Mouse (Mus musculus) kidney, embryonic 14.5 days (tissue): ENCODE data around the gene Rhd. TPM values are rescaled to one million over a fixed set of nuclear protein-coding genes. Genes with fewer than 3 reads are reported as not detected.
A peak's percentile ranks its signal among the peaks of the same experiment; 100 is the strongest.

Source experiments
- ATAC-seq: fragments of 200-750 bp; cut with Nextera tagmentation; 2 replicates; pipeline ENCODE4 v1.8.0; 2017; ENCODE audit warnings: moderate number of reproducible peaks, mild to moderate bottlenecking, moderate TSS enrichment, moderate library complexity; ENCODE audit not compliant: low FRiP score, low TSS enrichment
- H3K27ac ChIP-seq: fragments of 300-500 bp; sonication (generic); 2 replicates; pipeline ENCODE4 v1.5.1; 2014; ENCODE audit warnings: low read depth, mild to moderate bottlenecking, low read length, moderate library complexity, mixed read lengths
- H3K27me3 ChIP-seq: fragments of 300-500 bp; sonication (generic); 2 replicates; pipeline ENCODE4 v1.6.1; 2014; ENCODE audit warnings: mild to moderate bottlenecking, low read length; ENCODE audit not compliant: control insufficient read depth, insufficient read depth
- H3K36me3 ChIP-seq: fragments of 300-500 bp; sonication (generic); 2 replicates; pipeline ENCODE4 v1.6.1; 2014; ENCODE audit warnings: low read length, mixed read lengths; ENCODE audit not compliant: control insufficient read depth, insufficient read depth
- H3K4me1 ChIP-seq: fragments of 300-500 bp; sonication (generic); 2 replicates; pipeline ENCODE4 v1.6.1; 2014; ENCODE audit warnings: low read length, mixed read lengths; ENCODE audit not compliant: control insufficient read depth, insufficient read depth
- H3K4me2 ChIP-seq: fragments of 300-500 bp; sonication (generic); replicated peaks from 2 replicates; pipeline ENCODE4 v1.6.1; 2014; ENCODE audit warnings: low read depth, mild to moderate bottlenecking, low read length
- H3K4me3 ChIP-seq: fragments of 300-500 bp; sonication (generic); 2 replicates; pipeline ENCODE4 v1.5.1; 2014; ENCODE audit warnings: mild to moderate bottlenecking, low read length
- H3K9ac ChIP-seq: fragments of 300-500 bp; sonication (generic); 2 replicates; pipeline ENCODE4 v1.6.1; 2014; ENCODE audit warnings: low read depth, mild to moderate bottlenecking, low read length, moderate library complexity
- H3K9me3 ChIP-seq: fragments of 300-500 bp; sonication (generic); 2 replicates; pipeline ENCODE4 v1.6.1; 2016; ENCODE audit warnings: low read length; ENCODE audit not compliant: control insufficient read depth
- WGBS: fragments of 180-500 bp; shearing (Covaris S2); extraction: QIAGEN DNeasy Blood & Tissue Kit; methylation state at CpG from one replicate; pipeline ENCODE4 v1.1.7; 2014; 5-methylcytosine and 5-hydroxymethylcytosine counted together
- polyA plus RNA-seq: library from polyadenylated mRNA; unstranded; fragments of >200 nt; fragmentation: Nextera tagmentation; extraction: Ambion mirVana; gene quantifications from 2 replicates; pipeline ENCODE4 v1.2.1, GENCODE M21; 2014

Gene Rhd
- polyA plus RNA-seq, 1 experiment from 2014 or later: 1.1 TPM

DNA sequence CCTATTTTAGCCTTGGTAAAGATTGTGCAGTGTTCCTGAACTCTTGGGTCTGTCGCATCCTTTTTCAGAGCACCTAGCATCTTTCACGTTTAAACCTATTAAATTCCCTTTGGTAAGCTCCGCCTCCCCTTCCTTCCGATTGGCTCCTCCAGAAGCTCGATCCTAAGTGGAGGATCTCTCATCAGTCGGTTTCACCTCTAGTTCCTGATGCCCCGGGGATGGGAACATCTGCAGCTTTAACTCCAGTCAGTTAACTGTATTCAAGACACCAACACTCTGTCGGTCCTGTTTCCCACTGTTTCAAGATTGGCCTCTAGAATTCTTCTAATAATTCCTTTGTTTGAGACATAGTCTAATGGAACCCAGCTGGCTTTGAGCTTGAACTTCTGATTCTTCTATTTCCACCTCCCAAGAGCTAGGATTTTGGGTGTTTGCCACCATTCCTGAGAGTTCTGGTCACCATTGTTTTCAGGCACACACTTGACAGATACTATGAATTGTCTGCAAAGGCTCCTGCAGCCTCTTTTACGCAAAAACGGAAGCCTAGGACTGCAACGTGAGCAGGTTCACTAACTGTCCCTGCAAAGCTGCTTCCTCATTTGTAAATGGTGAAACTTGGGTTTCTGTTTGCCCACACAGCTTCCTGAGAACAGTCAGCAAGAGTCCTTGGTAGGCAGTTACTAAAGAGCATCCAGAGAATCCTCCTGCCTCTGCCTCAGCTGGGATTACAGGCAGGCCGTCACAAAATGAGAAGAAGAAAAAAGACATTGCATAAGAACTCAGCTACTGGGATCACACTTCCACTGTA is 55.6 kb downstream of the Rhd start:
- no peaks in the 10 kb centered on the region for H3K4me1 ChIP-seq
- no peak overlapping the region for H3K4me2 ChIP-seq
- no peak for ATAC-seq

DNA sequence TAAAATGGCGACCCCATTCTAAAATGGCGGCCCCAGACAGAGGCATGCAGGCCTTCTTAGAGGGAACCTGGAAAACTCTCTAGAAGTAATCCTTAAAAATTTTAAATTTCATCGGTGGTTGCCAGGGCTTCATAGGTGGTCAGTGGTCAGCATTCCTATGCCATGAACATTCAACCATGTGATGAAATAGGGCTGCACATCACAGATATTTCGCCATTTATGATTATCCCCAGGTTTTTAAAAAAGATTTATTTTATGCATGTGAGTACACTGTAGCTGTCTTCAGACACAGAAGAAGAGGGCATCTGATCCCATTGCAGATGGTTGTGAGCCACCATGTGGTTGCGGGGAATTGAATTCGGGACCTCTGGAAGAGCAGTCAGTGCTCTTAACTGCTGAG is 56.3 kb downstream of the Rhd start:
- Histone ChIP-seq H3K4me2 (no peak overlapping the region), H3K4me3 (no peak overlapping the region), H3K4me1 (peaks cover 6% of the 10 kb centered on the region), H3K9me3 (no peaks in the 10 kb centered on the region), H3K9ac (no peak overlapping the region), H3K27ac (no peak overlapping the region), H3K27me3 (no peaks in the 10 kb centered on the region), H3K36me3 (peaks cover 11% of the 10 kb centered on the region)
- 96% methylated on average over 6 of the region's 6 CpGs for WGBS
- ATAC-seq: no peak

More for the DNA sequence above, 55.6 kb downstream of the Rhd start:
- 40% methylated on average over 12 of the region's 12 CpGs for WGBS
- 0 out of 2 replicates have a peak overlapping the region, but pooled peaks have one; percentile 3 for H3K9ac ChIP-seq
- no peaks in the 10 kb centered on the region for H3K27me3 ChIP-seq
- H3K36me3 ChIP-seq: peaks cover 5% of the 10 kb centered on the region; the same call in 1 of the 2 replicates
- H3K4me3 ChIP-seq: no peak overlapping the region
- H3K27ac ChIP-seq: no peak overlapping the region
- no peaks in the 10 kb centered on the region for H3K9me3 ChIP-seq

DNA sequence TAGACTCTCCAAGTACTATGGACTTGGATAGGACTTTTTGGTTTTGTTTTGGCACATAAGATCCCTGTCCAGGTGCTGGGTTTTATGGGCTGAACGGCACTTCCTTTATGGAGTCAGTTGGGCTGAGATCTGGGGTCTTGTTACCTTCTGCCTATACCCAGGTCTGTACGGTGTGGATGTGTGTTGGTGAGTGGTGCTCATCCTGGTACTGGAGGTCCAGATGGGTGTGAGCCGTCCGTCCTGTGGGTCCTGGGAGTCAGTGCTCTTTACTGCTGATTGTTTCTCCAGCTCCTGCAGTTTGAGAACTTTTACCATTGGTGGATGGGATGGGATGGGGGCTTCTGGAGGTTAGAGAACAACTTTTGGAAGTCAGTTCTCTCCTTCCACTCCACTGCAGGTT is 57.4 kb downstream of the Rhd start:
- 87% methylated on average over 4 of the region's 4 CpGs for WGBS
- no peak overlapping the region for H3K4me2 ChIP-seq
- no peak overlapping the region for H3K27ac ChIP-seq
- H3K27me3 ChIP-seq: no peaks in the 10 kb centered on the region
- ATAC-seq: no peak
- H3K36me3 ChIP-seq: peaks cover 22% of the 10 kb centered on the region
- H3K4me3 ChIP-seq: no peak overlapping the region
- no peaks in the 10 kb centered on the region for H3K9me3 ChIP-seq
- peaks cover 12% of the 10 kb centered on the region for H3K4me1 ChIP-seq
- no peak overlapping the region for H3K9ac ChIP-seq

- Histone ChIP-seq H3K4me1 (peaks cover 12% of the 10 kb centered on the region), H3K27ac (peak overlapping the region; percentile 27; the same call in 1 of the 2 replicates), H3K9ac (peak overlapping the region; percentile 51), H3K36me3 (peaks cover 28% of the 10 kb centered on the region), H3K4me2 (peak overlapping the region; percentile 38), H3K9me3 (no peaks in the 10 kb centered on the region), H3K4me3 (peak overlapping the region; percentile 92), H3K27me3 (no peaks in the 10 kb centered on the region)
- no peak for ATAC-seq
- 63% methylated on average over 10 of the region's 10 CpGs for WGBS
Measured at GRCm38 (mm10) chr4:134922111-134922924, 58.0 kb downstream of the Rhd start.

- peak; percentile 53; the same call in 1 of the 2 replicates for ATAC-seq
- H3K27ac ChIP-seq: peak overlapping the region; percentile 27; the same call in 1 of the 2 replicates
- WGBS: 0% methylated on average over 13 of the region's 13 CpGs
Measured at GRCm38 (mm10) chr4:134922925-134923244, 58.5 kb downstream of the Rhd start.

DNA sequence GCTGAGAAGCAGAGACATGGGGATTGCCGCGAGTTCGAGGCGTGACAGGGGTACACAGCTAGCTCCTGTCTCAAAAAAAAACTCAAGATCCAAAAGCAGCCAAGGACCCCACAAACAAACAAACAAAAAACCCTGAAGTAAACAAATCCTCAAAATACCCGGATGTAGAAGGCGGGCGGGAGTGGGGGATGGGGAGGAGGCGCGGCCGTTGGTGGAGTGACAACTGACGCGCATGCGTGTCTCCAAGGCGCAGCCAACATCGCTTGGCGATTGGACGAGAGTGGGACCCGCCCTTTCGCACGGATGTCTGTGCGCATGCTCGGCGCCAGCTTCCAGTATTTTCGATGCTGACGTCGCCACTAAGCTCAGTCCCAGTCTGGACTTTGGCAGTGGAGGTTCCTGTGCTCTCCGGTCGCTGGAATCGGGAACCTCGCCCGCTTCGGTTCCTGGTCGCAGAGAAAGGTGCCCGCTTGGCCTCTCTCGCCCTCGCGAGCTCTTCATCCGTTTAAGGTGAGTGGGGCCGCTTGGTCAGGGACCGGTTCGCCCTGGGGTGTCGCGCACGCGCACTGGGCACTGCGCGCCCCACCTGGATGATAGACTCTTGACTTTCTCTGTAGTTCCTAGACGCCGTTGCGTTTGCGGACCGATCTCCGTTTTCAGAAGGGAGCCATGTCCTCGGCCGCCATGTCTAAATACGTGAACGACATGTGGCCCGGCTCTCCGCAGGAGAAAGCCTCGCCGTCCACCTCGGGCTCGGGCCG is 59.1 kb downstream of the Rhd start, which contains the start of gene Rsrp1:
TSS of gene Rsrp1 (plus strand) at position 335 of the 761 bp plus-strand sequence.
- ATAC-seq: peak; percentile 94
- H3K4me2 ChIP-seq: peak within 1 kb of the TSS; percentile 87
- peak within 1 kb of the TSS; percentile 90 for H3K27ac ChIP-seq
- H3K36me3 ChIP-seq: peaks cover 39% of the 10 kb centered on the region
- no peaks in the 10 kb centered on the region for H3K9me3 ChIP-seq
- H3K27me3 ChIP-seq: no peaks in the 10 kb centered on the region
- WGBS: under 1% methylated on average over 64 of the region's 64 CpGs
- H3K9ac ChIP-seq: peak within 1 kb of the TSS; percentile 97
- peak within 1 kb of the TSS; percentile 92 for H3K4me3 ChIP-seq
- H3K4me1 ChIP-seq: peaks cover 12% of the 10 kb centered on the region

More at GRCm38 (mm10) chr4:134922925-134923244, 58.5 kb downstream of the Rhd start:
- Histone ChIP-seq H3K4me3 (peak overlapping the region; percentile 92), H3K4me2 (peak overlapping the region; percentile 38), H3K9ac (peak overlapping the region; percentile 51), H3K9me3 (no peaks in the 10 kb centered on the region), H3K27me3 (no peaks in the 10 kb centered on the region), H3K36me3 (peaks cover 34% of the 10 kb centered on the region), H3K4me1 (peaks cover 12% of the 10 kb centered on the region)

DNA sequence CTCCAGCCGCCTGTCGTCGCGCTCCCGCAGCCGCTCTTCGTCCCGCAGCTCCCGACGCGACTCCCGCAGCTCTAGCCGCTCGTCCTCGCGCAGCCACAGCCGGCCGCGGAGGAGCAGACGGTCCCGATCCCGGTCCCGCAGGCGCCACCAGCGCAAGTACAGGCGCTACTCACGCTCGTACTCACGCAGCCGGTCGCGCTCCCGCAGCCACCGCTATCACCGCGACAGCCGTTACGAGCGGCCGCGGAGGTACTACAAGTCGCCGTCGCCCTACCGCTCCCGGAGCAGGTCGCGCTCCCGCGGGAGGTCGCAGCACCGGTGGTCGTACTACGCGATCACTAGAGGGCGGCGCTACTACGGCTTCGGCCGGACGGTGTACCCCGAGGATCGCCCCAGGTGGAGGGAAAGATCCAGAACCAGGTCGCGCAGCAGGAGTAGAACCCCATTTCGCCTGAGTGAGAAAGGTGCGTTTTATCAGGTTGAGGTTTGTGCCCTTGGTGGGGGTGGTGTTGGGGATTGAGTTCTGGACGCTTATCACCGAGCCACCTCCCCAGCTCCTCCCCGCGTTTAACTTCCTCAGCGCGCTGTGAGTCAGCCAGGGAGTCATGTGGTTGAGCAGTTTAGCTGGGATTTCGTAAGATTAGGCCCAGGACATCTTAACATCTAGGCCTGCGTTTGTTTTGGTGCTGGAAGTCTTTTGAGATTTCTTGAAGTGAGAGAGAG is 59.8 kb downstream of the Rhd start:
- Histone ChIP-seq H3K4me3 (peak overlapping the region; percentile 92), H3K27me3 (no peaks in the 10 kb centered on the region), H3K9ac (peak overlapping the region; percentile 97), H3K9me3 (no peaks in the 10 kb centered on the region), H3K4me1 (peaks cover 12% of the 10 kb centered on the region), H3K27ac (peak overlapping the region; percentile 90), H3K36me3 (peaks cover 42% of the 10 kb centered on the region), H3K4me2 (peak overlapping the region; percentile 87)
- WGBS: under 1% methylated on average over 65 of the region's 75 CpGs
- peak; percentile 21 for ATAC-seq

DNA sequence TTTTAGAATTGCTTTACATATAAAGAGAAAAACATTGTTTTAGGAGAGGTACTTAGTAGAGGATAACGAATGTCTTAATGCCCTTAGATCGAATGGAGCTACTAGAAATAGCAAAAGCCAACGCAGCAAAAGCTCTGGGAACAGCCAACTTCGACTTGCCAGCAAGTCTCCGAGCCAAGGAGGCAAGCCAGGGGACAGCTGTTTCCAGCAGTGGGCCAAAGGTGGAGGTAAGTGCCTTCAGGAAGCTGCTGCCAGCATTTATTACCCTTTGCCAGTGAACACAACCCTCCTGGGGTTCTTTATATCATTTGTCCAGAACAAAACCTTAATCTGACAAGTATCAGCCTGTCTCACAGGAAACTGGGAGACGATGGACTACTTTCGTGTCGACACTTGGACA is 60.9 kb downstream of the Rhd start:
- H3K4me2 ChIP-seq: peak overlapping the region; percentile 87
- no peak overlapping the region for H3K27ac ChIP-seq
- no peaks in the 10 kb centered on the region for H3K27me3 ChIP-seq
- no peak for ATAC-seq
- H3K4me3 ChIP-seq: peak overlapping the region; percentile 92
- WGBS: 67% methylated on average over 8 of the region's 8 CpGs
- no peaks in the 10 kb centered on the region for H3K9me3 ChIP-seq
- H3K9ac ChIP-seq: peak overlapping the region; percentile 49; the same call in 1 of the 2 replicates
- H3K4me1 ChIP-seq: peaks cover 12% of the 10 kb centered on the region
- peaks cover 42% of the 10 kb centered on the region for H3K36me3 ChIP-seq
